Comparison of ENCODE assay signal across 38 mouse cellular contexts in genomic region chr5:17980501-17981121, GRCm38 (mm10). TPM values are rescaled to one million over a fixed set of nuclear protein-coding genes. Genes with fewer than 3 reads are reported as not detected.
DNase-seq lines count a peak whose midpoint lies in the region; ATAC-seq and TF ChIP-seq lines count a peak whose summit lies in the region.
"Had no signal": no experiment of that assay in that cellular context is flagged by ENCODE, and none has a peak within 500 bp of the region (broad histone marks: within the 10 kb centered on the region; RNA-seq: fewer than 3 reads in every experiment).

No protein-coding gene starts in this region.

- H3K27me3 ChIP-seq in neural tube, embryonic 15.5 days (replicated peaks) = no peaks in the 10 kb centered on the region
- H3K27me3 ChIP-seq: CH12.LX; heart, embryonic 12.5 days; hindbrain, embryonic 12.5 days; intestine, embryonic 15.5 days; limb, embryonic 12.5 days; liver, embryonic 15.5 days had no signal

- no peak for TF ChIP-seq POLR2A in lung, adult 2 months (IDR thresholded peaks at IDR 0.05; ENCODE audit: borderline replicate concordance, extremely low read depth, low read depth, low read length)

- no peak for ATAC-seq in neural tube, embryonic 15.5 days (ENCODE audit: low FRiP score)
- ATAC-seq: forebrain, embryonic 16.5 days; hindbrain, postnatal 0 days; intestine, embryonic 15.5 days; midbrain, embryonic 16.5 days had no signal

- H3K4me2 ChIP-seq in neural tube, embryonic 15.5 days = no peak overlapping the region
- H3K4me2 ChIP-seq: heart, embryonic 12.5 days; hindbrain, embryonic 12.5 days; intestine, embryonic 15.5 days; limb, embryonic 12.5 days; liver, embryonic 15.5 days had no signal

- no peak for TF ChIP-seq CTCF in gastrocnemius, adult 2 months (IDR thresholded peaks at IDR 0.05)
- no peak for TF ChIP-seq CTCF in lung, adult 2 months (IDR thresholded peaks at IDR 0.05; ENCODE audit: insufficient read depth, low read length)

- H3K36me3 ChIP-seq in neural tube, embryonic 15.5 days = no peaks in the 10 kb centered on the region
- H3K36me3 ChIP-seq: G1E; heart, embryonic 12.5 days; hindbrain, embryonic 12.5 days; intestine, embryonic 15.5 days; limb, embryonic 12.5 days; liver, embryonic 15.5 days had no signal

- H3K27ac ChIP-seq in gastrocnemius, adult 2 months = peak overlapping the region; percentile 52; the same call in 1 of the 2 replicates
- H3K27ac ChIP-seq in neural tube, embryonic 15.5 days (replicated peaks) = no peak overlapping the region
- H3K27ac ChIP-seq: hindbrain, embryonic 12.5 days; hindbrain, postnatal 0 days; intestine, embryonic 15.5 days; kidney, postnatal 0 days; limb, embryonic 12.5 days; liver, embryonic 15.5 days; macrophage; stomach, postnatal 0 days had no signal

- no peak overlapping the region for H3K9ac ChIP-seq in neural tube, embryonic 15.5 days (replicated peaks)
- H3K9ac ChIP-seq: heart, embryonic 12.5 days; hindbrain, embryonic 12.5 days; intestine, embryonic 15.5 days; limb, embryonic 12.5 days; liver, embryonic 15.5 days had no signal

- DNase-seq in gastrocnemius, adult 2 months = no peak
- no peak for DNase-seq in gastrocnemius, postnatal 14 days
- peak; percentile 30 to 52 for DNase-seq in lung, adult 18-20 months
- DNase-seq in lung, adult 2 months = no peak
- DNase-seq in lung, postnatal 25 days (ENCODE audit: low spot score) = peak; percentile 70
- DNase-seq in left cerebral cortex, postnatal 4 days = no peak
- no peak for DNase-seq in cerebellum, adult 18-20 months
- DNase-seq: adrenal gland, postnatal 14 days; cerebellum, adult 11-12 months; cerebellum, postnatal 10 days; kidney, adult 2 months; right cerebral cortex, adult 18-20 months; right cerebral cortex, postnatal 4 days; thymus, adult 2 months; thymus, postnatal 36 days had no signal

- no peak overlapping the region for H3K4me3 ChIP-seq in gastrocnemius, adult 2 months
- no peak overlapping the region for H3K4me3 ChIP-seq in lung, adult 2 months (replicated peaks; ENCODE audit: extremely low read depth, low read depth, low read length)
- no peak overlapping the region for H3K4me3 ChIP-seq in neural tube, embryonic 15.5 days (replicated peaks)
- H3K4me3 ChIP-seq: erythroblast, embryonic 14.5 days; heart, embryonic 12.5 days; hindbrain, embryonic 12.5 days; intestine, embryonic 15.5 days; limb, embryonic 12.5 days; liver, embryonic 15.5 days had no signal

- no peaks in the 10 kb centered on the region for H3K9me3 ChIP-seq in neural tube, embryonic 15.5 days (replicated peaks)
- H3K9me3 ChIP-seq: hindbrain, embryonic 12.5 days; intestine, embryonic 15.5 days; limb, embryonic 12.5 days; liver, embryonic 15.5 days had no signal

- 48% methylated on average over 5 of the region's 5 CpGs for WGBS in lung, adult 2 months
- 73% methylated on average over 5 of the region's 5 CpGs for WGBS in neural tube, embryonic 15.5 days

- peaks cover 8% of the 10 kb centered on the region for H3K4me1 ChIP-seq in lung, adult 2 months (ENCODE audit: control insufficient read depth, insufficient read depth, low read length)
- H3K4me1 ChIP-seq in neural tube, embryonic 15.5 days = no peaks in the 10 kb centered on the region
- H3K4me1 ChIP-seq: hindbrain, embryonic 12.5 days; intestine, embryonic 15.5 days; limb, embryonic 12.5 days; liver, embryonic 15.5 days had no signal

- intact Hi-C loops in gastrocnemius, adult 2 months (cut with DNase I) = loop anchor here (10.0 kb wide), 1 partner anchor 96 kb away; the partner anchor contains the start of gene Cd36
- intact Hi-C loops in gastrocnemius, postnatal 14 days (cut with DNase I; ENCODE audit: low total_unique reads) = no loop called here
- intact Hi-C loops in left cerebral cortex, postnatal 4 days (cut with DNase I) = no loop called here

RNA-seq across cellular contexts. Expression of gene Gnat3, which starts 18.3 kb away (rescaled TPM):
- total RNA-seq in gastrocnemius, adult 2 months (2021) = under 1 TPM in 1 of 2 experiments, not detected in 1; 0.17 TPM
- under 1 TPM in 1 of 2 experiments, not detected in 1; 0.16 TPM for total RNA-seq in gastrocnemius, postnatal 14 days (2021)
- polyA plus RNA-seq in lung, adult 2 months (2012; rRNA removed) = not detected in 2 replicates
- not detected for total RNA-seq in left cerebral cortex, postnatal 4 days (2021)
- 0.31 TPM in 1 of 2 replicates, not detected in the other for polyA plus RNA-seq in neural tube, embryonic 15.5 days (2015; fragmentation: Nextera tagmentation; extraction: Ambion mirVana)
- total RNA-seq: adrenal gland, postnatal 14 days; common myeloid progenitor, adult 5-6 weeks; hindbrain, postnatal 0 days; left cerebral cortex, adult 18-20 months; left cerebral cortex, postnatal 14 days; liver, adult 2 months had no signal
- polyA plus RNA-seq: C2C12; embryonic facial prominence, embryonic 14.5 days; erythroblast, embryonic 14.5 days; forebrain, embryonic 11.5 days; forebrain, embryonic 16.5 days; G1E; heart, embryonic 12.5 days; hindbrain, postnatal 0 days; intestine, embryonic 15.5 days; kidney, adult 2 months; kidney, postnatal 0 days; limb, embryonic 12.5 days; liver, adult 2 months; liver, embryonic 15.5 days; midbrain, embryonic 16.5 days; spleen, adult 2 months; stomach, postnatal 0 days had no signal

Comparison
In these comparisons a context has a peak if more than half of its experiments do, and no peak if none do; other contexts are left out.
1. DNase-seq: peak in lung, adult 18-20 months (2 of 2) and lung, postnatal 25 days (single experiment); none in gastrocnemius, adult 2 months (single experiment), gastrocnemius, postnatal 14 days (single experiment), lung, adult 2 months (single experiment), left cerebral cortex, postnatal 4 days (single experiment) and cerebellum, adult 18-20 months (0 of 2).